Mouse (Mus musculus): ENCODE results near the gene Abcd4. TPM values are rescaled to one million over a fixed set of nuclear protein-coding genes. Genes with fewer than 3 reads are reported as not detected.
A peak's percentile ranks its signal among the peaks of the same experiment; 100 is the strongest.

Abcd4 gene
- 8.2 and 8.7 TPM in 2 replicates for total RNA-seq (2014; rRNA removed; ENCODE audit: low replicate concordance)
- polyA plus RNA-seq (2015; fragmentation: Nextera tagmentation; extraction: Ambion mirVana): 7.1 and 8.5 TPM in 2 replicates

DNA sequence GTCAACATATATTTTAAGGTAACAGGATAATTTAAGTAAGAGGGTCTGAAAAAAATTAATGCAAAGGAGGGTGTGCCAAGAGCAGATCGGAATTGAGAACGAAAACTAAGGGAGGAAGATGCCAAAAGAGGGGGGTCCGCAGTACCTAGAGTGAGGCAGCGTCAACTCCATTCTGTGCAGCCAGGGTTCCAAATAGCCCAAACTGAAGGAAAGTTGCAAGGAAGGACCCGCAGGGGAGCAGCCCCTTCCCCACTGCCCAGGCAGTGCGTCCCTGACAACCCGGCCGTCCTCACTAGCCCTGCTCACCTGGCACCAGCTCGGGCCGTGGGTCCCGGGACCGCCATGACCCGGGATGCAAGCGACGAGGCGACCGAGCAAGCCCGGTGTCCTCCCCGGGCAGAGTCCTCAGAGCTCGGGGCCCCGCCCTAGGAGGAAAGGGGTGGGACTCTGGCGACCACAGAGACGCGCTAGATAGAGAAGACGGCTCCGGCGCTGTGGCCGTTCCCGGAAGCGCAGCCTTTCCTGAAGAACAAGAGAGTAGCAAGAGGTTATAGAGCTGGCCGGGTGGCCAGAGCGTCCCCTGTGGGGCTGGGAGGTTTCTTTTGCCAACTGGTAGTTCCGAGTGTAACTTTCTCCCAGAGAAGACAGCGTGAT, at the start of gene Abcd4:
Abcd4 (minus strand) TSS at position 437 of the 654 bp plus-strand sequence.
- peak within 1 kb of the TSS; percentile 71 for H3K27ac ChIP-seq (ENCODE audit: low read depth)
- DNase-seq (ENCODE audit: low spot score): peak; percentile 96
- under 1% methylated on average over 34 of the region's 34 CpGs for WGBS
- H3K4me2 ChIP-seq (ENCODE audit: low read depth, low read length): peak within 1 kb of the TSS; percentile 95
- TF ChIP-seq CTCF (IDR thresholded peaks at IDR 0.05; ENCODE audit: low read depth): peak; percentile 48
- TF ChIP-seq EP300 (IDR thresholded peaks at IDR 0.05; ENCODE audit: low read depth): no peak; the same call in 1 of the 2 replicates
- peak within 1 kb of the TSS; percentile 89 for H3K4me3 ChIP-seq (ENCODE audit: low read depth, low read length)
- H3K27me3 ChIP-seq (ENCODE audit: control insufficient read depth, insufficient read depth, low read length): 0 out of 2 replicates have a peak, but pooled peaks cover 3% of the 10 kb centered on the region
- H3K9me3 ChIP-seq (replicated peaks; ENCODE audit: control insufficient read depth, low read length): no peaks in the 10 kb centered on the region
- H3K9ac ChIP-seq (replicated peaks; ENCODE audit: low read depth, low read length): peak within 1 kb of the TSS; percentile 86
- 0 out of 2 replicates have a peak, but pooled peaks cover 5% of the 10 kb centered on the region for H3K4me1 ChIP-seq (ENCODE audit: control insufficient read depth, insufficient read depth)
- no peaks in the 10 kb centered on the region for H3K36me3 ChIP-seq (replicated peaks; ENCODE audit: control insufficient read depth, insufficient read depth, low read length)
- peak; percentile 99 for ATAC-seq (ENCODE audit: insufficient read depth, low read depth)

DNA sequence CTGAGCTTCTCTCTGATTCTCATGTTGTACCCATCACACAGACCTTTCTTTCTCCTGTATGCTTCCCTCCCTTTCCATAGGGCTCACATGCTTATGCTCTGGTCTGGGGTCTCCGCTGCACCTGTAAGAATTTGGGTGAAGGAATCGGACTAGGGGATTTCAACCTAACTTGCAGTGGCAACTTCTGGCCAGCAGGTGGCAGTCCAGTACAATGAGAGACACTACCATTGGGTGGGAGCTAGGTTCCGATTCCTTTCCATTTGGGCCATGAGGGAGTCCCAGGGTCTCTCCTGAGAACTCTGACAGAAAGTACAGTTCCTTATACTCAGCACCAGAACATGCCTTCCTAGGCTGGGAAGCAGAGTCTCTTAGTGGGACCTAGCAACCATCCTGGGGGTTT, 36.7 kb upstream of the Abcd4 start:
- Histone ChIP-seq H3K36me3 (replicated peaks; ENCODE audit: control insufficient read depth, insufficient read depth, low read length) (no peaks in the 10 kb centered on the region), H3K9me3 (replicated peaks; ENCODE audit: control insufficient read depth, low read length) (no peaks in the 10 kb centered on the region), H3K27me3 (ENCODE audit: control insufficient read depth, insufficient read depth, low read length) (peaks cover 17% of the 10 kb centered on the region; the same call in 1 of the 2 replicates), H3K27ac (ENCODE audit: low read depth) (no peak overlapping the region), H3K4me3 (ENCODE audit: low read depth, low read length) (no peak overlapping the region), H3K9ac (replicated peaks; ENCODE audit: low read depth, low read length) (no peak overlapping the region), H3K4me2 (ENCODE audit: low read depth, low read length) (no peak overlapping the region), H3K4me1 (ENCODE audit: control insufficient read depth, insufficient read depth) (no peaks in the 10 kb centered on the region)
- DNase-seq (ENCODE audit: low spot score) (peak; percentile 9), ATAC-seq (ENCODE audit: insufficient read depth, low read depth) (no peak)
- TF ChIP-seq CTCF (IDR thresholded peaks at IDR 0.05; ENCODE audit: low read depth) (peak; percentile 96), EP300 (IDR thresholded peaks at IDR 0.05; ENCODE audit: low read depth) (no peak)
- 8% methylated on average over 3 of the region's 3 CpGs for WGBS

GRCm38 (mm10) chr12:84650234-84650633, 33.0 kb upstream of the Abcd4 start:
- no peak for ATAC-seq (ENCODE audit: insufficient read depth, low read depth)
- no peak overlapping the region for H3K4me3 ChIP-seq (ENCODE audit: low read depth, low read length)
- no peak for DNase-seq (ENCODE audit: low spot score)

GRCm38 (mm10) chr12:84640654-84641053, 23.4 kb upstream of the Abcd4 start, which contains the start of gene Vrtn:
Vrtn (plus strand) TSS chr12:84641019.
- Histone ChIP-seq H3K4me2 (ENCODE audit: low read depth, low read length) (no peak within 1 kb of the TSS), H3K36me3 (replicated peaks; ENCODE audit: control insufficient read depth, insufficient read depth, low read length) (no peaks in the 10 kb centered on the region), H3K27ac (ENCODE audit: low read depth) (no peak within 1 kb of the TSS), H3K27me3 (ENCODE audit: control insufficient read depth, insufficient read depth, low read length) (peaks cover 42% of the 10 kb centered on the region), H3K9ac (replicated peaks; ENCODE audit: low read depth, low read length) (no peak within 1 kb of the TSS), H3K9me3 (replicated peaks; ENCODE audit: control insufficient read depth, low read length) (no peaks in the 10 kb centered on the region), H3K4me1 (ENCODE audit: control insufficient read depth, insufficient read depth) (no peaks in the 10 kb centered on the region), H3K4me3 (ENCODE audit: low read depth, low read length) (no peak within 1 kb of the TSS)
- TF ChIP-seq EP300 (IDR thresholded peaks at IDR 0.05; ENCODE audit: low read depth): no peak
- no peak for TF ChIP-seq CTCF (IDR thresholded peaks at IDR 0.05; ENCODE audit: low read depth)
- DNase-seq (ENCODE audit: low spot score): no peak
- no peak for ATAC-seq (ENCODE audit: insufficient read depth, low read depth)
- WGBS: 7% methylated on average over 9 of the region's 9 CpGs

More at GRCm38 (mm10) chr12:84650234-84650633, 33.0 kb upstream of the Abcd4 start:
- no peak overlapping the region for H3K27ac ChIP-seq (ENCODE audit: low read depth)
- no peak overlapping the region for H3K9ac ChIP-seq (replicated peaks; ENCODE audit: low read depth, low read length)
- H3K4me1 ChIP-seq (ENCODE audit: control insufficient read depth, insufficient read depth): no peaks in the 10 kb centered on the region
- peaks cover 17% of the 10 kb centered on the region; the same call in 1 of the 2 replicates for H3K27me3 ChIP-seq (ENCODE audit: control insufficient read depth, insufficient read depth, low read length)
- no peaks in the 10 kb centered on the region for H3K9me3 ChIP-seq (replicated peaks; ENCODE audit: control insufficient read depth, low read length)
- TF ChIP-seq EP300 (IDR thresholded peaks at IDR 0.05; ENCODE audit: low read depth) (no peak), CTCF (IDR thresholded peaks at IDR 0.05; ENCODE audit: low read depth) (no peak)
- H3K4me2 ChIP-seq (ENCODE audit: low read depth, low read length): no peak overlapping the region
- WGBS: 73% methylated on average over 13 of the region's 13 CpGs
- no peaks in the 10 kb centered on the region for H3K36me3 ChIP-seq (replicated peaks; ENCODE audit: control insufficient read depth, insufficient read depth, low read length)

GRCm38 (mm10) chr12:84640253-84640652, 23.0 kb upstream of the Abcd4 start:
- WGBS: 10% methylated on average over 6 of the region's 6 CpGs
- H3K27me3 ChIP-seq (ENCODE audit: control insufficient read depth, insufficient read depth, low read length): peaks cover 42% of the 10 kb centered on the region

More at GRCm38 (mm10) chr12:84640253-84640652, 23.0 kb upstream of the Abcd4 start:
- no peak for ATAC-seq (ENCODE audit: insufficient read depth, low read depth)
- Histone ChIP-seq H3K4me1 (ENCODE audit: control insufficient read depth, insufficient read depth) (no peaks in the 10 kb centered on the region), H3K9ac (replicated peaks; ENCODE audit: low read depth, low read length) (no peak overlapping the region), H3K9me3 (replicated peaks; ENCODE audit: control insufficient read depth, low read length) (no peaks in the 10 kb centered on the region), H3K4me3 (ENCODE audit: low read depth, low read length) (no peak overlapping the region), H3K27ac (ENCODE audit: low read depth) (no peak overlapping the region), H3K36me3 (replicated peaks; ENCODE audit: control insufficient read depth, insufficient read depth, low read length) (no peaks in the 10 kb centered on the region), H3K4me2 (ENCODE audit: low read depth, low read length) (no peak overlapping the region)
- no peak for DNase-seq (ENCODE audit: low spot score)
- TF ChIP-seq CTCF (IDR thresholded peaks at IDR 0.05; ENCODE audit: low read depth): no peak
- no peak for TF ChIP-seq EP300 (IDR thresholded peaks at IDR 0.05; ENCODE audit: low read depth)

All from heart, postnatal 0 days (tissue).